Comparison of ENCODE assay signal across 21 mouse cellular contexts in genomic region chr11:105368833-105369232, GRCm38 (mm10).
DNase-seq lines count a peak whose midpoint lies in the region; ATAC-seq and TF ChIP-seq lines count a peak whose summit lies in the region.
"Had no signal": no experiment of that assay in that cellular context is flagged by ENCODE, and none has a peak within 500 bp of the region (broad histone marks: within the 10 kb centered on the region; RNA-seq: fewer than 3 reads in every experiment).

No protein-coding gene starts in this region.

- no peaks in the 10 kb centered on the region for H3K9me3 ChIP-seq in MEL (replicated peaks; ENCODE audit: insufficient read depth, low read length)
- no peaks in the 10 kb centered on the region for H3K9me3 ChIP-seq in midbrain, embryonic 13.5 days
- H3K9me3 ChIP-seq: embryonic facial prominence, embryonic 10.5 days; forebrain, embryonic 13.5 days; G1E; heart, embryonic 15.5 days; hindbrain, embryonic 10.5 days had no signal

- DNase-seq in layer of hippocampus, adult 9-11 months: peak; percentile 35
- DNase-seq in layer of hippocampus, postnatal 14 days (ENCODE audit: low spot score in 2 of 2): no peak
- peak; percentile 20 for DNase-seq in 416B (ENCODE audit: low read depth)
- DNase-seq in MEL (ENCODE audit: low read depth, low spot score): peak; percentile 63
- DNase-seq: adrenal gland, postnatal 10 days; B cell, adult 2 months; cerebellum, adult 11-12 months; cerebellum, adult 9-10 months; cerebellum, postnatal 36 days; forebrain, postnatal 0 days; gastrocnemius, postnatal 14 days had no signal

- H3K9ac ChIP-seq in MEL (ENCODE audit: control insufficient read depth, low read depth, low read length, poor library complexity, severe bottlenecking): no peak overlapping the region
- H3K9ac ChIP-seq in midbrain, embryonic 13.5 days (replicated peaks): no peak overlapping the region
- H3K9ac ChIP-seq: forebrain, embryonic 13.5 days; forebrain, postnatal 0 days; heart, embryonic 15.5 days; hindbrain, embryonic 14.5 days had no signal

- TF ChIP-seq EP300 in MEL (IDR thresholded peaks at IDR 0.05; ENCODE audit: low read depth in 1 of 2, low read length in 2 of 2): peak in 1 of 2 experiments; percentile 27; a peak in 2 of 4 replicates

- no peaks in the 10 kb centered on the region; a peak in 1 of 4 replicates for H3K27me3 ChIP-seq in MEL (ENCODE audit: control insufficient read depth in 1 of 2, insufficient read depth in 2 of 2, low read length in 2 of 2)
- H3K27me3 ChIP-seq in midbrain, embryonic 13.5 days: no peaks in the 10 kb centered on the region
- H3K27me3 ChIP-seq: forebrain, embryonic 13.5 days; heart, embryonic 15.5 days had no signal

- peaks cover 0 to 21% of the 10 kb centered on the region in 2 experiments; a peak in 2 of 4 replicates for H3K36me3 ChIP-seq in MEL (ENCODE audit: control insufficient read depth in 1 of 2, insufficient read depth in 2 of 2, low read length in 2 of 2)
- H3K36me3 ChIP-seq in midbrain, embryonic 13.5 days: no peaks in the 10 kb centered on the region
- H3K36me3 ChIP-seq: embryonic facial prominence, embryonic 10.5 days; G1E; heart, embryonic 15.5 days; hindbrain, embryonic 10.5 days had no signal

- 0 out of 2 replicates have a peak, but pooled peaks have one; percentile 10 for ATAC-seq in megakaryocyte progenitor cell, adult 5-6 weeks (replicated peaks; ENCODE audit: poor library complexity)
- ATAC-seq in midbrain, embryonic 13.5 days: no peak
- ATAC-seq: CD4-positive, CD25-positive, alpha-beta regulatory T cell, adult 4 months; forebrain, embryonic 13.5 days; forebrain, postnatal 0 days had no signal

- TF ChIP-seq POLR2A in MEL (IDR thresholded peaks at IDR 0.05; ENCODE audit: control insufficient read depth in 1 of 2, insufficient read depth in 1 of 2, low read depth in 1 of 2, low read length in 2 of 2, poor library complexity in 1 of 2): no peak

- TF ChIP-seq CTCF in MEL (IDR thresholded peaks at IDR 0.05 in 2 of 3, conservative IDR thresholded peaks at IDR 0.05 in 1 of 3; ENCODE audit: control insufficient read depth in 1 of 3, insufficient read depth in 1 of 3, low read depth in 2 of 3, low read length in 3 of 3, poor library complexity in 1 of 3, severe bottlenecking in 1 of 3): no peak

- WGBS in midbrain, embryonic 13.5 days: 92% methylated on average over 5 of the region's 5 CpGs

- no peak overlapping the region for H3K4me2 ChIP-seq in midbrain, embryonic 13.5 days (replicated peaks)
- H3K4me2 ChIP-seq: forebrain, embryonic 13.5 days; heart, embryonic 11.5 days; heart, embryonic 15.5 days; hindbrain, embryonic 14.5 days had no signal

- no peak overlapping the region for H3K4me3 ChIP-seq in MEL (ENCODE audit: control insufficient read depth in 1 of 2, insufficient read depth in 1 of 2, low read depth in 2 of 2, low read length in 2 of 2)
- no peak overlapping the region for H3K4me3 ChIP-seq in midbrain, embryonic 13.5 days (replicated peaks)
- H3K4me3 ChIP-seq: embryonic facial prominence, embryonic 10.5 days; forebrain, embryonic 13.5 days; heart, embryonic 15.5 days; hindbrain, embryonic 10.5 days had no signal

- peaks cover 11 to 33% of the 10 kb centered on the region in 2 experiments for H3K4me1 ChIP-seq in MEL (ENCODE audit: control insufficient read depth in 1 of 2, insufficient read depth in 2 of 2, low read length in 2 of 2)
- H3K4me1 ChIP-seq in midbrain, embryonic 13.5 days (replicated peaks): peaks cover 26% of the 10 kb centered on the region

- H3K27ac ChIP-seq in MEL (ENCODE audit: control insufficient read depth, low read depth, low read length): no peak overlapping the region
- no peak overlapping the region for H3K27ac ChIP-seq in midbrain, embryonic 13.5 days
- H3K27ac ChIP-seq: embryonic facial prominence, embryonic 10.5 days; forebrain, embryonic 13.5 days; heart, embryonic 15.5 days; hindbrain, embryonic 10.5 days; hindbrain, embryonic 14.5 days had no signal

- no peak for TF ChIP-seq RAD21 in MEL (IDR thresholded peaks at IDR 0.05; ENCODE audit: low read depth, low read length)

- no peaks in the 10 kb centered on the region for H3K79me2 ChIP-seq in MEL (ENCODE audit: control insufficient read depth, insufficient read depth, low read length, poor library complexity)

TF ChIP-seq in MEL, 35 proteins besides CTCF, POLR2A, EP300 and RAD21:
- TF ChIP-seq TCF12 (IDR thresholded peaks at IDR 0.05; ENCODE audit: low read depth, low read length) (0 out of 2 replicates have a peak, but pooled peaks have one; percentile 22), GABPA (IDR thresholded peaks at IDR 0.05; ENCODE audit: low read depth, low read length) (no peak), ZNF384 (IDR thresholded peaks at IDR 0.05; ENCODE audit: low read depth, low read length) (no peak), MYC (IDR thresholded peaks at IDR 0.05; ENCODE audit: low read depth, low read length) (peak; percentile 17; the same call in 1 of the 2 replicates), MAX (IDR thresholded peaks at IDR 0.05; ENCODE audit: low read length) (peak; percentile 25; the same call in 1 of the 2 replicates)

Comparison
In these comparisons a context has a peak if more than half of its experiments do, and no peak if none do; other contexts are left out.
1. DNase-seq: peak in layer of hippocampus, adult 9-11 months (single experiment), 416B (single experiment) and MEL (single experiment); none in layer of hippocampus, postnatal 14 days (0 of 2).